Mouse (Mus musculus) liver, adult 2 months (tissue): ENCODE measurements around the gene Pcbp2. TPM values are rescaled to one million over a fixed set of nuclear protein-coding genes. Genes with fewer than 3 reads are reported as not detected.

Experiments used
- DNase-seq: peaks from one replicate; pipeline ENCODE4 v3.0.0-alpha.2; 2011; ENCODE audit warnings: low read depth, low spot score; ENCODE audit errors: extremely low read depth
- H3K27ac ChIP-seq: fragments of 200-500 bp; replicated peaks from 2 replicates; pipeline ENCODE4 v1.5.1; 2012; ENCODE audit warnings: low read depth, mild to moderate bottlenecking, control low read depth, inconsistent platforms, low read length; ENCODE audit not compliant: insufficient read depth
- H3K27me3 ChIP-seq: fragments of 200-500 bp; 2 replicates; pipeline ENCODE4 v1.6.1; 2012; ENCODE audit warnings: mild to moderate bottlenecking, moderate library complexity, low read length, inconsistent platforms; ENCODE audit not compliant: control insufficient read depth, insufficient read depth
- H3K36me3 ChIP-seq: fragments of 200-500 bp; 2 replicates; pipeline ENCODE4 v1.6.1; 2012; ENCODE audit warnings: low read length, inconsistent platforms; ENCODE audit not compliant: control insufficient read depth, insufficient read depth
- H3K4me1 ChIP-seq: fragments of 200-500 bp; 2 replicates; pipeline ENCODE4 v1.6.1; 2011; ENCODE audit warnings: low read length; ENCODE audit not compliant: control insufficient read depth, insufficient read depth
- H3K4me3 ChIP-seq: fragments of 200-500 bp; 2 replicates; pipeline ENCODE4 v1.5.1; 2011; ENCODE audit warnings: low read depth, mild to moderate bottlenecking, control low read depth, low read length, moderate library complexity; ENCODE audit not compliant: insufficient read depth
- H3K79me2 ChIP-seq: fragments of 200-500 bp; 2 replicates; pipeline ENCODE4 v1.6.1; 2012; ENCODE audit warnings: inconsistent platforms, mild to moderate bottlenecking, low read length, moderate library complexity; ENCODE audit not compliant: control insufficient read depth, insufficient read depth
- H3K9ac ChIP-seq: fragments of 200-500 bp; 2 replicates; pipeline ENCODE4 v1.6.1; 2012; ENCODE audit warnings: low read depth, mild to moderate bottlenecking, control low read depth, inconsistent platforms, low read length
- CTCF ChIP-seq: fragments of 200-500 bp; IDR thresholded peaks from 2 replicates; pipeline ENCODE4 v1.5.1; 2011; ENCODE audit warnings: low read depth, low read length, control low read depth
- POLR2A ChIP-seq: fragments of 200-500 bp; IDR thresholded peaks from 2 replicates; pipeline ENCODE4 v1.6.1; 2011; ENCODE audit warnings: low read length, control low read depth; ENCODE audit not compliant: insufficient read depth; ENCODE audit errors: extremely low read depth
- WGBS: fragments of 180-500 bp; shearing (Covaris S2); methylation state at CpG from one replicate; pipeline ENCODE4 v1.1.7; 2018; 5-methylcytosine and 5-hydroxymethylcytosine counted together
- polyA plus RNA-seq: library from polyadenylated mRNA; depleted of rRNA; stranded (reverse); fragments of >200 nt; gene quantifications from 2 replicates; pipeline ENCODE4 v1.2.3, GENCODE M21; 2012
- total RNA-seq: library from RNA; depleted of rRNA; stranded (reverse); fragments of >200 nt; gene quantifications from 2 replicates; pipeline ENCODE4 v1.2.3, GENCODE M21; 2014

Gene Pcbp2
- total and polyA plus RNA-seq, 2 experiments, result 112 to 261 TPM

DNA sequence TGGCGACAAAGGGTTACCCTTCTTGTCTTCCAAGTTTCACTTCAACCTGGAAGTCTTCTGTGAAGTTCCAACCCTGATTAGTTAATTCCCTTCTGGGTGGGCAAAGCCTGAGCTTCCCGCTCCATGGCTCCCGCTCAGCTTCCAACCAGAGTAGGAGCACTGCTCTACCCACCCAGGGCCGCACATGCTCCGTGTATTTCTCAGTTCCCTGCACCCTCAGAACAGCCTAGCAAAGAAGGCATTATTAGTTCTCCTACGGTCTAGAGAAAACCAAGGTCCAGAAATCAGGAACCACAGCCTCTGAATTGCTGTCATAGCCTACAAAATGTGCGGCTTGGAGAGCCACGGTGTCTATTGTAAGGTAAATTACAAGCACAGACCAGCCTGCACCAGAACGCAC, 39.8 kb downstream of the Pcbp2 start:
- no peak for TF ChIP-seq CTCF
- no peak for TF ChIP-seq POLR2A
- H3K79me2 ChIP-seq, result no peaks in the 10 kb centered on the region
- DNase-seq, result no peak
- peak overlapping the region; percentile 90 for H3K4me3 ChIP-seq
- H3K36me3 ChIP-seq, result no peaks in the 10 kb centered on the region
- no peak overlapping the region for H3K27ac ChIP-seq
- H3K4me1 ChIP-seq, result peaks cover 4% of the 10 kb centered on the region
- H3K9ac ChIP-seq, result peak overlapping the region; percentile 78
- WGBS, result 28% methylated on average over 9 of the region's 9 CpGs
- no peaks in the 10 kb centered on the region for H3K27me3 ChIP-seq

DNA sequence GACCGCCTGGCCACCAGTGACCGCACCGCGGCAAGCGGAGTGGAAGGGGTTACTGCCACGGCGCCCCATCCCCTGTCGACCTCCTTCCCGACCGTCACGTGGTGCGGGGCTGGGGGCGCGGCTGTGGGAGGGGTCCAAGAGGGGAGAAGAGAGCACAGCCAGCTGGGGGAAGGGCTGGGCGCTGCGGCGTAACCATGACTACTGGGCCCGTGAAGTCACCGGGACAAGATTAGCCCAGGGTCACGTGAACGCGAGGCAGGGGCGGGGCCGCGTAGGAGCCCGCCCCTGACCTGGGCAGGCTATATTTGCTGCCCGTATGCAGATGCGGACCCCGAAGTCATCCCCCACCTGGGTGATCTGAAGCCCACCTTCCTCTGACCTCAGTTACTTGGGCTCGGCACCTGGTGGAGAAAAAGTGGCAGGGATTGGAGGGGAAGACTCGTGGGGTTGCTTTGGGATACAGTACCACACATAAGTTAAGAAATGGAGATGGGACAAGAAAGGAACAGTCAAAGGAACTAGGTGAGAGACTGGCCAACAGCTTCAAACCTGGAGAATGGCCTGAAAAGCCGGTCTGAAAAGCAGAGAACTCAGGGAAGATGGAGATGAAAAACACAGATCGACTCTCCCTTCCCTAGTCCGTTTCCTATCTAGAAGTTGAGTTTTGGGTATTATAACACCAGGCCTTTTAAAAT, 40.4 kb downstream of the Pcbp2 start:
- Histone ChIP-seq H3K4me1 (peaks cover 4% of the 10 kb centered on the region), H3K36me3 (no peaks in the 10 kb centered on the region), H3K27ac (no peak overlapping the region), H3K4me3 (peak overlapping the region; percentile 90), H3K79me2 (no peaks in the 10 kb centered on the region), H3K9ac (peak overlapping the region; percentile 78), H3K27me3 (no peaks in the 10 kb centered on the region)
- 5% methylated on average over 34 of the region's 34 CpGs for WGBS
- TF ChIP-seq POLR2A (no peak), CTCF (no peak)
- peak; percentile 52 for DNase-seq

DNA sequence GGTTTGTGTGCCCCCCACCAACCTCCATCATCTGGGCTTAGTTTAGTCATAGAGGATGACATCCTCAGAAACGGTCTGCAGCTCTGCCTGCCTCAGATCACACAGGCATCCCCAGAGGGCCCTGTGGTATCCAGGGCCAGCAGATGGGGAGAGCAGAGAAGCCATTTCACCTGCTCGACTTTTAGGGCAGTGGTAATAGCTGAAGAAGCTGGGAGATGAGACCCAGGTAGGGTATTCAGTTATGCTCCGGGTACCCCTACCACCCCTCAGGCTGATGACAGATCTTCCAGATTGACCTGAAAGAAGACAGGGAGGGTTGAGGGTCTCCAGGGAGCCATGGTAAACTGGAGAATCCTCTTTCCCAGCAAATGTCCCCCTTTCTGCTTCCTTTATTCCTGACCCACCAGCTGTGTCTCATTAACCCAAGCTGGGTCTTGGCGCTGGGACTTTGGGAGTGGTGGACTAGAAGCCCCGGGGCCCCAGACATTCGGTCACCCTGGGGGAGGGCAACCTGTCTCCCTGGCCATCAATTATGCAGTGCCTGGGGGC, 41.0 kb downstream of the Pcbp2 start:
- Histone ChIP-seq H3K27me3 (no peaks in the 10 kb centered on the region), H3K27ac (no peak overlapping the region), H3K4me3 (no peak overlapping the region), H3K79me2 (no peaks in the 10 kb centered on the region), H3K4me1 (peaks cover 4% of the 10 kb centered on the region), H3K36me3 (no peaks in the 10 kb centered on the region), H3K9ac (no peak overlapping the region)
- no peak for DNase-seq
- no peak for TF ChIP-seq POLR2A
- TF ChIP-seq CTCF, result no peak
- 57% methylated on average over 6 of the region's 6 CpGs for WGBS

DNA sequence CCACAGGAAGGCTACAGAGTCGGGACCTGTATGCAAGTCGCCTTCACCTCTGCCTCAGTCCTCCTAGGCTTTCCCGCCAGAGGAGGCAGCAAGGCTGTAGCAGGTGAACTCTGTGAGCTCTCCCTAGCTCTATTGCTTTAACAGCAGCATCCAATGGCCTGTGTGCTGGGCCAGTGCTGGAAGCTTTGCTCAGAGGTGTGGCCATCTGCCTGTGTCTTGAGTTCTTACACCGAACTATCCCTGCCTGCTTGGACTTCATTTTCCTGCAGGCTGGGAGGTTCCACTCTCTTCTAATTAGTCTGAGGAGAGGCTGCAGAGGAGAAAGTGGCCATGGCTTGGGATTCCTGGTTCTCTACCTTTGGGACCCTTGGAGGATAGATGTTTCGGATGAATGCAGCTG, 41.7 kb downstream of the Pcbp2 start:
- H3K4me1 ChIP-seq, result peaks cover 4% of the 10 kb centered on the region
- TF ChIP-seq CTCF, result no peak
- TF ChIP-seq POLR2A, result no peak
- no peak overlapping the region for H3K27ac ChIP-seq
- no peak for DNase-seq
- no peak overlapping the region for H3K9ac ChIP-seq
- WGBS, result 83% methylated on average over 5 of the region's 5 CpGs
- H3K4me3 ChIP-seq, result no peak overlapping the region
- H3K27me3 ChIP-seq, result no peaks in the 10 kb centered on the region
- H3K79me2 ChIP-seq, result no peaks in the 10 kb centered on the region
- no peaks in the 10 kb centered on the region for H3K36me3 ChIP-seq

DNA sequence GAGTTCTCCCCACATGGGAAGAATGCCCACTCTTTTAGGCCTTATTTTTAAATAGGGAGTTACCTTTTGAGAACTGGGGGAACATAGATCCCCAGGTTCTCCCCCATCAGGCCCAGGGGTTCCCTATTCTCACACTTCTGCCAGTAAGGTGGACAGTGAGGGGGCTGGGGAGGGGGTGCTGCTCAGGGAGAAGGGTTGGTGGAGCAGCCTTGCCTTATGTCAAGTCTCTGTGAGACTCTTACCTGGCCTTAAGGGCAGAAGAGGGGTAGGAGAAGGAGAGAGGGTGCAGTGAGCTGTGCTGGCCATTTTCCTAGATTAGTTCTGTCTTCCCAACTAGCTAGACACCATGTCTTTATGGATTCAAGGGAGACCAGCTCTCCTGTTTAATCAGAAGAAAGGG, 42.1 kb downstream of the Pcbp2 start:
- no peaks in the 10 kb centered on the region for H3K27me3 ChIP-seq
- no peaks in the 10 kb centered on the region for H3K79me2 ChIP-seq
- H3K36me3 ChIP-seq, result no peaks in the 10 kb centered on the region
- DNase-seq, result no peak
- TF ChIP-seq CTCF (no peak), POLR2A (no peak)
- H3K27ac ChIP-seq, result no peak overlapping the region
- no peak overlapping the region for H3K9ac ChIP-seq
- no peak overlapping the region for H3K4me3 ChIP-seq
- peaks cover 4% of the 10 kb centered on the region for H3K4me1 ChIP-seq

DNA sequence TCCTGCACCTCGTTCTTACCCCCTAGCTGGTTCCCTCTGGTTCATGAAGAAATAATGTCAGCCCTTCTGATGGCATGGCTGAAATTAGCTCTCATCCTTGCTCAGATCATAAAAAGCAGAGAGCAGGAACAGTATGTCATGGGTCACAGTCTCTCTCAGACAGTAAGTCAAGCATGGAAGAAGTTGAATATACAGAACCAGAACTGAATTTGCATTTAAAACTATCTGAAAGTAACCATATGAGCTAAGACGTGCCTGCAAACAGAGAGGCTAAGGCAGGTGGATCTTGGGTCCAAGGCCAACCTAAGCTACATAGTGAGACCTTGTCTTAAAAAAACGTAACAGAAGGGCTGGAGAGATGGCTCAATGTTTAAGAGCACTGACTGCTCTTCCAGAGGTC, 42.7 kb downstream of the Pcbp2 start:
- Histone ChIP-seq H3K4me1 (peaks cover 4% of the 10 kb centered on the region), H3K27ac (no peak overlapping the region), H3K4me3 (no peak overlapping the region), H3K27me3 (no peaks in the 10 kb centered on the region), H3K9ac (no peak overlapping the region), H3K79me2 (no peaks in the 10 kb centered on the region), H3K36me3 (no peaks in the 10 kb centered on the region)
- TF ChIP-seq CTCF (no peak), POLR2A (no peak)
- DNase-seq, result no peak
- 83% methylated on average over 3 of the region's 3 CpGs for WGBS
